Mouse (Mus musculus) erythroblast, adult 5-6 weeks (primary cell): ENCODE data around the gene Lrrc51. TPM values are rescaled to one million over a fixed set of nuclear protein-coding genes. Genes with fewer than 3 reads are reported as not detected.
"Not testable (repeated sequence)": the region's sequence is repeated elsewhere in the genome, so short reads cannot be mapped to it uniquely, and the experiment has no call there.

Experiments
- ATAC-seq: replicated peaks from 2 replicates; pipeline ENCODE4 v1.8.0; 2016; ENCODE audit warnings: moderate number of reproducible peaks, mild to moderate bottlenecking, moderate TSS enrichment, inconsistent platforms; ENCODE audit not compliant: poor library complexity, low FRiP score, severe bottlenecking
- total RNA-seq, 2 experiments: library from RNA; stranded (forward) in 1 of 2; stranded (reverse) in 1 of 2; fragments of 150-400 nt in 1 of 2; fragments of 200-764, 138-1000 nt in 1 of 2; gene quantifications; 2 replicates each; pipeline versions ENCODE4 v1.2.3 to v1.2.4; 2015 to 2017; ENCODE audit warnings: low replicate concordance in 2 of 2

Lrrc51 gene
- total RNA-seq, 2 experiments from 2014 or later, result not detected

GRCm38 (mm10) chr7:101949008-101949407 lies 15.3 kb upstream of the Lrrc51 start:
- not testable (repeated sequence) for ATAC-seq

GRCm38 (mm10) chr7:101939758-101940157 lies 6.1 kb upstream of the Lrrc51 start:
- no peak for ATAC-seq

DNA sequence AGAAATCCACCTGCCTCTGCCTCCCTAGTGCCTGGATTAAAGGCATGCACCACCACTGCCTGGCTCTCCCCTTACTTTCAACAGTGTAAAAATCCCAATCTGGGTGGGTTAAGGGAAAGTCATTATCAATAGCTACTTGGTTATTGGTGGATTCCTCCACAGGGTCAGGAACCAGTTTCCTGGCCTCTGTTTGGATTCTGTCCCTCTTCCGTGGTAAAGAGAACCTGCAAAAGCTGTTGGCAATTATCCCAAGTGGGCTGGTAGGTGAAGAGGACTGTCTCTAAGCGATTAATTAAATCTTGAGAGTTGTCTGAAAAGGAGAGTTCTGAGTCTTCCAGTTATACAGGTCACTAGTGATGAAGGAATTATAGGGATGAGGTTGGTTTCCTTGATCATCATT lies 4.7 kb upstream of the Lrrc51 start:
- no peak for ATAC-seq

DNA sequence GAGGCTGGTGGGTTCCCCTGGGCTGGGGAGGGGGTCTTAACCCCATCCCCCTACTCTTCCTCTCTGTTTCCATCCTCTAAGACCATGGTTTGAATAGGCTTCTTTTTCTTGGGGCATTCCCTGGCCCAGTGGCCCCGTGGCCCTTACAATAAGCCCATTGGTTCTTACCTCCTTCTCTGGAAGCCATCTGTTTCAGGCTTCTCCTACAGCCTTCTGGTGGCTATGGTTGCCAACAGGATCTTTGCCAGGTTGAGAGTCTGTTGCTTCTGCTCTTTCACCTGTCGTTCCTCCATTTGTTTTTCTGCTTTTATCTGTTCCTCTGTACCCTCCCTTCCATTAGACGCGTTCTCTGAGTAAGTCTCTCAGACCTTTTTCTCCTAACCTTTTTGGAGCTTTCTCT lies 3.9 kb upstream of the Lrrc51 start:
- ATAC-seq, result no peak

DNA sequence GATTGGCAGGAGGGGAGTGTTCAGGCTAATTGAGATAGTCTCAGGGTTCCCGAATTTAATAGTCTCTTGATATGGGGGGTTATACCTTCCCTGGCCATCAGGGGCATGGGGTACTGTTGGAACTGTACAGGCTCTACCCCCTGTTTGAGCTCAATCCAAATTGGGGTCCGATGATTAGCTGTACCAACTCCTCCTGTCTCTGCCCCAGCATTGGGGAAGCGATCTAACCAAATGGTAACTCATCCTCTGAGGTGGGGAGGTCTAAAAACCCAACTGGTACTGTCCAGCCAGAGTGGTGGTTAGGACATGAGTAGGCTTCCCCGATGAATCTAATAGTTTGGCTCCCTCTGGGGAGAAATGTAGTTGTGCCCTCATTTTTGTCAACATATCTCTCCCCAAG lies 3.3 kb upstream of the Lrrc51 start:
- ATAC-seq, result no peak

DNA sequence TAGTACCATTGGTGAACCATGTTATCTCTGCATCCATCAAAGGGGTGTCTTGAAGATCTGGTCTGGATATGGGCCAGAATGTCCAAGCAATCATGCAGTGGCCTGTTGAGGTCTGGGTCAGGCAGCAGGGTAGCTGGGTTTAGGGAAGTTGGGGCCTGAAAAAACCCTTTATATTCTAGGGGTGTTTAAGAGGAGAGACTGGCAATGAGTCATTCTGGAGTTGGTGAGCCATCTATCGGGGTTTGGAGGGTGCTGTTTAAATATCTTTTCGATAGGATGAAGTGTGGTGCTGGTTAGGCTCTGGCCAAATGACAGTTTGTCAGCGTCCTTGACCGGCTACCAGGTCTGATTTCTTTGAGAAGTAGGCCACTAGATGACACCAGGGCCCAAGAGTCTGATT lies 2.3 kb upstream of the Lrrc51 start:
- ATAC-seq, result no peak

GRCm38 (mm10) chr7:101933300-101933699 lies 395 bp downstream of the Lrrc51 start:
- ATAC-seq, result peak; percentile 64

DNA sequence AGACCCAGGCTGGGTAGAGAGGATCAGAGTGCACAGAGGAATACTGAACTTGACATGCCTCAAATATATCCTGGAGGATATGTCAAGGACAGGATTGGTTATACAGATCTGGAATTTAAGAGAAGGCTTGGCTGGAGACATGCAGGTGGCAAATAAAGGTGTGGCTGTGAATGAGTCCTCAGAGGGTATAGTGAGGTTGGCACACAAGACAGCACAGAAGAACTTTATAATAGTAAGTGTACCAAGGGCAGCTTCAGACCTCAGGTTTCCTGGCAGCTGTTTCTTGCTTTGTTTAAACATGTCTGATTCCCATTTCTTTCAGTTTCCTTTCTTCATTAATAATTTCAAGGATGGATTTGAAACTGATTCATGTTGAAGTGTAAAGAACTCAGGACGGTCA lies 1.1 kb downstream of the Lrrc51 start:
- no peak for ATAC-seq

DNA sequence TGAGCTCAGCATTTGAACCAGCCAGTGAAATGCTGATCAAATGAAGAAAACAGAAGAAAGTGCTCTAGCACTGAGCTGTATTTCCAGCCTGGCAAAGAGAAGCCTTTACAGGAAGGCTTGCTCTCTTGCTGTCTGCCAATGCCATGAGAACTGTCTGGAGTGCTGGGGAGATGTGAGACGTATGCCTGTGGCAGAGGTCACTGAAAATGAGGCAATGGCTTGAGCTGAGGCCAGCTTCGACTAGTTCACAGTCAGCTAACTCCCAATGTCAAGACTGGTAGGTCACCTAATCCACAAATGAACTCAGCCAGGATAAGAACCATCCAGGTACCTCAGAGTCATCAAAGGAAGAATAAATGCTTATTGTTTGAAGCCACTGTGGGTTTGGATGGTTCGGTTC lies 5.6 kb downstream of the Lrrc51 start:
- no peak for ATAC-seq

DNA sequence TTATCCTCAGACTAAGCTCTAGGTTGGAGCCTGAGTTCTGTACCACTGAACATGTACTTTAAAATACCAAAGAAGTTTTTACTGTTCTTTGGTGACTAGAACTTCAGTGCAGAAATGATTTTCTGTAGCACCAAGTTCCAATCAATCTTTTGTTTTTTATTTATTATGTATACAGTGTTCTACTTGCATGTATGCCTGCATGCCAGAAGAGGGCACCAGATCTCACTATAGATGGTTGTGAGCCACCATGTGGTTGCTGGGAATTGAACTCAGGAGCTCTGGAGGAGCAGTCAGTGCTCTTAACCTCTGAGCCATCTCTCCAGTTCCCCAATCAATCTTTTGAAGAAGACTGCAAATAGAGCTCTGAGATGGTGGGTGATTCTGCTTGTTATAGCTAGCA lies 7.8 kb downstream of the Lrrc51 start:
- not testable (repeated sequence) for ATAC-seq

DNA sequence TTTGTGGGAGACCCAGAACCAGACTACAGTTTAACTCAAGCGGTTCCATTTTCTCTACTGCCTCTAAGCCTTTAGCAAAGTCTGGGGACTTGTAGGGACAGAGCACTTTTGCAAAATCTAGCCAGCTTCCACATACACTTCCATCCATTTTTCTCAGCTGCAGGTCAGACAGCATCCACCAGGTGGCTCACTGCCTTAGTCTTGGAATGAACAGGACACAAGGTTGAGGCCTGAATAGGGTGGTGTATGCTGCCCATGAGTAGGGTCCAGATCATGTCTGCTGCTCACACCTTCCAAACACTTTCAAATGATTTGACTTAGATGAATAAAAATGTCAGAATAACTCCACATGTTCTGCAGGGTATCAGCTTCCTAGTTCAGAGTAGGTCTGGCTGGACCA lies 15.6 kb downstream of the Lrrc51 start:
- peak; percentile 91 for ATAC-seq

DNA sequence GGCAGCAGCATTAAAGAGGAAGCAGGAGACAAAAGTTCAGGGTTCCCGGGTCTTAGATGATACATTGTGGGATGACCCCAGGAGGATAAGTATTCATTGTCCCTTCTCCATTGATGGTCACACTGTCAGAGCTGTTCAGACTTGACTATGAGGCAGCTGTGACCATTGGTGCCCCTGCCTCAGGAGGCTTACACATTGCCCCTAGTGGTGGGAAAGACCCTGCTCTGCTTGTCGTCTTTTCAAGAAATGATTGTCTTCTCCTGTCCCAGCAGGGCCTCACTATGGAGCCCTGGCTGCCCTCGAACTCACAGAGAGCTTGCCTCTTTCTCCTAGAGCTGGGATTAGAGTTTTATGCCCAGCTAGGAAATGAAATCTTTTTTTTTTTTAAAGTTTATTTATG lies 21.7 kb downstream of the Lrrc51 start:
- no peak for ATAC-seq

DNA sequence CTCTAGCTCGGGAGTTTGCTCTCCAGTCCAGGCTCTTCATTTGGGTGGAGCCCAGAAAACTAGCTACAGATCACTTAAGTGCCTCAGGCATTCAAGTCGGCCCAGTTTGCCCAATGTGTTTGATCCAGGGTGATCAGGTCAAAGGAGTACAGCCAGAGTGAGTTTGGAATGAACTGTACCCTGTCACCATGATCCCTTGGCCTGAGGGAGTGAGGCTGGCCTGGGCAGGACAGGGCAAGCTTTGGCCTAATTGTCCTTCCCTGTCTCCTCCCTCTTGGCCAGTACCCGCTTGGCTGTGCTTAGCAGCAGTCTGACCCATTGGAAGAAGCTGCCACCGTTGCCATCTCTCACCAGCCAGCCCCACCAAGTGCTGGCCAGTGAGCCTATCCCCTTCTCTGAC lies 23.6 kb downstream of the Lrrc51 start:
- no peak for ATAC-seq

GRCm38 (mm10) chr7:101908367-101908766 lies 25.3 kb downstream of the Lrrc51 start:
- ATAC-seq, result no peak

DNA sequence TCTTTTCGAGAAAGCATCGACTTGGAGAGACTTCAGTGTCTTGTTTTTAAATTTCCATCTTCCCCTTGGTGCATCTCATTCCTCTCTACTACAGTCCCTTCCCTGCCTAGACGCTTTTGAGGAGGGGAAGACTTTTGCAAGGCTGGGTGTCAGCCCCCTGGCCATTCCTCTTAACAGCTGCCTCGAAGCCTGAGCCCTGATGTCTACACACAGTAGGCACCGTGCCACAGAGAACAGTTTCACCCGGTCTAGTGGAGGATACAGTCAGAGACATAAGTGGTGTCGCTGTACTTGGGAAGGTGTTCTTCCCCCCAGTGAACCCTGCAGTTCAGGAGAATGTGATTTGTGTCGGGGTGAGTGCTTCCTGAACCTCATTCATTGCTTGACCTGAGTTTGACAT lies 27.0 kb downstream of the Lrrc51 start:
- no peak for ATAC-seq

DNA sequence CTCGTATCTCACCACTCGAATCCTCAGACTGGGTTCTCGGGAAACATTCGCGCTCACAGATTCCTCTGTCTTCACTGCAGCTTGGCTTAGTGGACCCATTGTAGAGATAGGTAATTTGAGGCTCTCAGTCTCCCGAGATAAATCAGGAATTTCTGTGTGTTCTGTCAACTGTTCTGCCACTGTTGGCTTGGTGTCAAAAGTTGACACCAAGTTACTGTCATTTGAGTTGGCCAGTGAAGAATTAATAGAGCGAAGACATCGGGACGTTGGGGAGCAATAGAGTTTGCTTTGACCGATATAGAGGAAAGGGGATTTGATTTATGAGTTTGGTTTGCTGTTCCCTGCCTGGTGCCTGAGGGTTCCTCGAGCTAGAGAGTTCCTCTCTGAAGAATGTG lies 27.4 kb downstream of the Lrrc51 start, which contains the start of gene Tomt:
Gene Tomt (minus strand): TSS at position 73 of the 395 bp plus-strand sequence.
- no peak for ATAC-seq

DNA sequence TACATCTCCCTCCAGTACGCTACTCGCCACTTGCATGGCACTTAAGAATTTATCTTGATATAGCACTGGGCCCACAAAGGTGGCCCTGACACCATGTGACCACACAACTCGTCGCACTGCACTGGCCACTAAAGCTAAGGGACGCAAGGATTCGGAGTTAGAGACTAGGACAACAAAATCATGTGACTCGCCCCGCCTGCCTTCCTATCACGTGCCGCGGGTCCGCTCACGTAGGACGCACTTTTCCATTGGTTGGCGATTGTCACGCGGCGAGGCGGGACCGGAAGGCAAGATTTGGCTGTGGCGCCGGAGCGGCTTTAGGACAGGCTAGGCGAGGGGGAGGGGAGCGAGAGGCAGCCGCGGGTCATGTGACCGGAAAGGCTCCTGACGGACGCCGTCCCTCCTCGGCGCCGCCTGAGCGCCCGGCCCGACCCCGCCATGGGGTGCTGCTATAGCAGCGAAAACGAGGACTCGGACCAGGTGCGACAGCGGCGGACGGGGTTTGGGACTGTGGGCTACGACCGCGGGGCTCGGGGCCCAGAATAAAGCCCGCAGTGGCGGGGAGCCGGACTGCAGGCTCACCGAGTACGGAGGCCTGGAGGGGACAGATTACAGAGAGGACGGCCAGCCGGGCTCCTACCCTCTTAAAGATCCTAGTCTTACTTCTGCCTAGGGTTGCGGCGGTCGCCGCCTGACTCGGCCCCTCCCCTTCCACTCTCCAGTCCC lies 28.0 kb downstream of the Lrrc51 start, which contains the start of gene Lamtor1:
Gene Lamtor1 (plus strand): TSS at position 344 of the 726 bp plus-strand sequence.
- ATAC-seq, result peak; percentile 93

GRCm38 (mm10) chr7:101902846-101903245 lies 30.8 kb downstream of the Lrrc51 start:
- ATAC-seq, result no peak

GRCm38 (mm10) chr7:101901969-101902368 lies 31.7 kb downstream of the Lrrc51 start:
- no peak for ATAC-seq

DNA sequence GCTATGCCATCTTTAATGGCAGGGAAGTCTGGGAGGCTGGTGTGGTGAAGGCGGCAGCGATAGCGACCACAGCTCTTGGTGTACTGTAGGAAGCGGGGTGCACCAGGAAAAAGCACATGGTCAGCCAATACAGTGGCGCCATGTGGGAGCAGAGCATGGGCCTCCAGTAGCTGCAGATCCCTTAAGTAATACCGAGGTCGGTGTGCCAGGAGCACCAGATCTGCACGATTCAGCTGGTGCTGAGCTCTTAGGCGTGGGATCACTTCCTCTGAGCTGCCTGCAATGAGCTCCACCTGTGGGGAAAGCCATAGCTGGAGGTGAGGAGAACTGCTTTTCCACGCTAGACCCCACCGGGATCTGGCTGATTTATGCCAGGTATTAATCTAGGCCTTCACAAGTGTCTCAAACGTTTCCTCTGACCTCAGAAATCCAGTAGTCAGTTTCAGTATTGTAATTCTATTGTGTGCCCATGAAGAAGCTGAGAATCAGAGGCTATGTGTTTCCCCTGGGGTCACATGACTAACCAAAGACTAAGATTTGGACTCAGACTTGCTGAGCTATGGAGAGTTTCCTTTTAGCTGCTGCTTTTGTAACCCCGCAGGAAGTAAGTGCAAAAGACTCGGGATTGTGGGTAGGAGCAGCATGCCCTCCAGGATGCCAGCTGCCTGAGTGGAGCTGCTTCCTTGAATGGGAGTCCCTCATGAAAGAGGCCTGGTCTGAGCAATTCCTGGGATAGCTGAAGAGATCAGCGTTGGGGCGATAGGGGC lies 33.2 kb downstream of the Lrrc51 start:
- ATAC-seq, result no peak
